Mouse (Mus musculus): Measurements from ENCODE around the gene Ttc30a1. TPM values are rescaled to one million over a fixed set of nuclear protein-coding genes. Genes with fewer than 3 reads are reported as not detected.
A peak's percentile ranks its signal among the peaks of the same experiment; 100 is the strongest.
"Not testable (repeated sequence)": the region's sequence is repeated elsewhere in the genome, so short reads cannot be mapped to it uniquely, and the experiment has no call there.

Ttc30a1 gene
- total RNA-seq, 4 experiments from 2014 or later, result 0.75 to 1.3 (median 1.2) TPM

DNA sequence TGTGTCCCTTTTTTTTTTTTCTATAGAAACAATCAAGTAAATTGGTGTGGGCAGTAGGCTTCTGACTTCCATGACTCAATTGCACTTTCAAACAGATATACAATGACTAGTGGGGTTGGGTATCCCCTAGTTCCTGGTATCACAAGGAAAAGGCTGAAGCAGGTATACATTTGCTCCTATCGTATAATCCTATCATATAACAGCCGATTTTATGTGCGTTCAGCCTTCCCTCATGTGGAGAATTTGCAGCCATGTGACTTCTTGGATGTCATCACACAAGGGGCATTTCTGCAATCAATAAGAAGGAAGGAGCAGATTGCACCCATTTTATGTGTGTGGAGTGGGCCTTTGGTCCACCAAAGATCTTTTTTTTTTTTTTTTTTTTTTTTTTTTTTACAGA, 1.3 kb upstream of the Ttc30a1 start:
- no peak for DNase-seq (ENCODE audit: low spot score in 2 of 2)

DNA sequence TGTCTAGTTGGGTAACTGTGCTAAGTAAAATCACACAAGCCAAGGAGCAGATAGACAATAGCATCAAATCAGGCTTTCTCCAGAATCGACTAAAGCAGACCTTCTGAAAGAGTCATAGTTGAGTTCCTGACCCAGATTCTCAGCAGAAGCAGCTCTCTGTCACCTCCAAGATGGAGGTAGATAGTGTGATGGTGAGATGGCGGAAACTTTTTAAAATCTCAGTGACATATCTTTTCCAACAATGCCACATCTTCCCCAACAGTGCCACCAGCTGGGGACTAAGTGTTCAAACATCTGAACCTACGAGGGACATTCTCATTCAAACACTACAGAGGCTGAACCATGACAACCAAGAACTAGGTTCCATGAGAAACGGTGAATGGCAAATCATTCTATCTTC, 859 bp upstream of the Ttc30a1 start:
- no peak for DNase-seq (ENCODE audit: low spot score in 2 of 2)

DNA sequence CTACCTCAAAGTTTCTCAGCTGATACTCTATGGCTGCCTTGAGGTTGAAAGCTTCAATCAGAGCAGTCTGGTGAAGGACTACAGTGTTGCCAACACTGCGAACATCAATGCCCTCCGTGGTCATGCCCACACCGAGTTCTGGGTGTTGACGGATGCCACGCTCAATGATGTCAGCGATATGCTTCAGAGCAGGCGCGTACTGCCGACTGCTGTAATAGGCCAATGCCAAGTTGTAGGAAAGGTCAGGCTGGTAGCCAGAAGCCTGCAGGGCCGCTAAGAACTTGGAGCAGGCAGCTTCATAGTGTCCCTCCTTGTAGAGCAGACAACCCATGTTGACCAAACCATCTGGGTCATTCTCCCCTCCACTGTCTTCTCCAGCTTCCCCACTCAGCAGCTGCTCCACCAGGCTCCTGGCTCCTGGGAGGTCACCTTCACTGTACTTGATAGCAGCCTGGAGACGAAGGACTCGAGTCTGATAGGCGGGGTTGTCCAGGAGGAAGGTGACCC, 781 bp downstream of the Ttc30a1 start:
- not testable (repeated sequence) for DNase-seq (ENCODE audit: low spot score in 2 of 2)

DNA sequence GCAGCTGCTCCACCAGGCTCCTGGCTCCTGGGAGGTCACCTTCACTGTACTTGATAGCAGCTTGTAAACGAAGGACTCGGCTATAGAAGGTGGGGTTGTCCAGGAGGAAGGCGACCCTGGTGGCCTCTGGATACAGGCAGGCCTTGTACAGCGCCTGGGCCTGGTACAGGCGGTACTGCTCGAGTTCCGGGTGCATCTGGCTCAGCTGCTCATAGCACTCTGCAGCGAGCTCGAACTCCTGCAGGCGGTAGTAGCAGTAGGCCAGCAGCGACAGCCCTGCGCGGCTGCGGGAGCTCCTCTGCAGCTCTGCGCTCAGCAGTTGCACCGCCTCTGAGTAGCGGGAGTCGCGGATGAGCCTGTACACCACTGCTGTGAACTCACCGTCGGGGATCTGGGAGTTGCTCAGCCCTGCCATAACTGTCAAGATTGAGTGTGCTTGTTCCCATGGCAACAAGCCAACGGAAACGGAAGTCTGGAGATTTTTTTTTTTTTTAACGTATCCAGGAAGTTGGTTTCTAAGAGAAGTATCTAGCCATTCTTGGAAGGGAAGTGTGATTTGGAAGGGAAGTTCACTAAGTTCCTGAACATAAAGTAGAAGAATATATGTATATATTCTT, 3.9 kb downstream of the Ttc30a1 start, which contains the start of gene Ttc30a2:
TSS of gene Ttc30a2 (minus strand) at position 419 of the 617 bp plus-strand sequence.
- DNase-seq (ENCODE audit: low spot score in 2 of 2), result not testable (repeated sequence)

DNA sequence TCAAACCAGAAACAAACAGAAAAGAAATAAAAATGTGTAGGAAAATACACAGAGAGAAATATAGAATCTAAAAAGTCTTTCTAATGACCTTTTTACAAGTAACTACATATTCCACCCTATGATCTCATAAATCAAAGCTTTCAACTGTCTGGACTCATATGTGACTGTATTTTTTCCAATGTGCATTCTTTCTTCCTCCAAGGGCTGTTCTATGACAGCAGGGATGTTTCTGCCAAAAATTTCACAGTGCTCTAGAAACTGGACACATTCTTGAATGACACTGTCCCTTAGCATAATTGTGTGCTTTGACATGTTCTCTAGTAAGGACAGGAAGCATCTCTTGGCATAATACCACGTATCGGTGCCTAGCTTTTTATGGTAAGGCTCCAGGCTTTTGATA, 5.7 kb downstream of the Ttc30a1 start:
- not testable (repeated sequence) for DNase-seq (ENCODE audit: low spot score in 2 of 2)

DNA sequence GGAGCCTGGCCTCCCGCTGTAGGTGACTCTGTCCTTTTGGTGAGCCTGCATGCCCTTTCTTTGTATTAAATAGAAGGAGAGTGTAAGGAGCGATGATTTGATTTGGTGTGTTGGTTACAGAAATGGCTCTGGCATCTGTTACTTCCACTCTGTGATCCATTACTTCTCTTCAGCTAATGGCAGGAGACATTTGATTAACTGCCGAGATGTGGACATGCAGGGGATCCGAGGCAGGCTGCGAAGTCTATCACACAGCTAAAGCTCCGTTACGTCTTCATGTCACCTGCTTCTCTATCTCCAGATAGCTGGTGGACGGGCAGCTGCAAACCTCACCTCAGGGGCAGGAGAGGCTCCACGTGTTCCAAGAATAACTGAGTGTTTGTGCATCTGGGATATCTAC, 7.6 kb downstream of the Ttc30a1 start:
- DNase-seq (ENCODE audit: low spot score in 2 of 2), result no peak

DNA sequence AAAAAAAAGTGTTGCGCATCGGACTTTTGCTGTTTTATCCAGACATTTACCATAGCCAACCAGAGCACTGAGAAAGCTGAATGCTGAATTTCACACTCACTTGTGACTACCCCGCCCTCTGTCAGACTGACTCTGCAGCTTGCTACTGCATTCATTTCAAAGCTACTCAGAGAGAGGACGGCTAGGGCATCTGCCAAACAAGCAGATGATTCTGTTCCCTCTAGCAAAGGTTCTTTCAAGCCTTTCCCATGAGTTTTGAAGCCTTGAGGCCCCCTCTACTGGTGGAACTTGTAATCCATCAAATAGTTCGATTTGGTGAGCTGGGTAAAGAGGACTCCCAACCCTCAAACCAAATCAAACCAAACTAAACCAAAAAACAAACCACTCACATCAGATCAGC, 16.8 kb downstream of the Ttc30a1 start:
- DNase-seq (ENCODE audit: low spot score in 2 of 2), result no peak

DNA sequence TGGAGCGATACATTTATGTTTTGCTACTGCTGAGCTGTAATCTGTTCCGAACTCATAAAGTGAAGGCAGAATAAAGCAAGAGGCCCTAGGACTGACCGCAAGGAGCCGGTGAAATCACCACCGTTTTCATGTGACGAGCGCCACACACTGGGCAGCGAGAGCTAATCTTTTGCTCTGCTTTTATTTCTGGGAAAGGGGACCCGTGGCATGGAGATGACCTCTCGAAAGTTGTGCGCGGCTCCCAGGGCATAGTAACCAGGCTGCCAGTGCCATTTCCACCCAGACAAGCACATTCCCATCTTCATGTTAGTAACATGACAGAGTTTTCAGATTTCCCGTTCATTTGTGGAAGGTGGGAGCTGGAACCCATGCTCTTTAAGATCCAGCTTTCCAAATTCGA, 17.3 kb downstream of the Ttc30a1 start:
- DNase-seq (ENCODE audit: low spot score in 2 of 2), result peak in 1 of 2 experiments; percentile 15

DNA sequence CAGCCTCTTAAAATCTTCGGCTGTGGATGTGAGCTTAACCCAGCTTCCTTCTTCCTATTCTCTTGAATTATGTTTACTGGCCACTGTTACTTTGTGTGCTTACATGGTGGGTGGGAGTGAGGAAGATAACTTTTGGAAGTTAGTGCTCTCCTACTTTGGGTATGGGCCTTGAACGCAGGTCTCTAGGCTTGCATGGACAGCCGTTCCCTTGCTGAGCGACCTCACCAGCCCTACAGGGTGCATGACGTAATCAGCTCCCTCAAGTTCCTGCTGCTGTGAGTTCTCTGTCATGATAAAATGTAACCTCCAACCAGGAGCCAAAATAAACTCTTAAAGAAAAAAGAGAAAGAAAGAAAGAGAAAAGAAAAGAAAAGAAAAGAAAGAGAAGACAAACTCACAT, 17.7 kb downstream of the Ttc30a1 start:
- no peak for DNase-seq (ENCODE audit: low spot score in 2 of 2)

DNA sequence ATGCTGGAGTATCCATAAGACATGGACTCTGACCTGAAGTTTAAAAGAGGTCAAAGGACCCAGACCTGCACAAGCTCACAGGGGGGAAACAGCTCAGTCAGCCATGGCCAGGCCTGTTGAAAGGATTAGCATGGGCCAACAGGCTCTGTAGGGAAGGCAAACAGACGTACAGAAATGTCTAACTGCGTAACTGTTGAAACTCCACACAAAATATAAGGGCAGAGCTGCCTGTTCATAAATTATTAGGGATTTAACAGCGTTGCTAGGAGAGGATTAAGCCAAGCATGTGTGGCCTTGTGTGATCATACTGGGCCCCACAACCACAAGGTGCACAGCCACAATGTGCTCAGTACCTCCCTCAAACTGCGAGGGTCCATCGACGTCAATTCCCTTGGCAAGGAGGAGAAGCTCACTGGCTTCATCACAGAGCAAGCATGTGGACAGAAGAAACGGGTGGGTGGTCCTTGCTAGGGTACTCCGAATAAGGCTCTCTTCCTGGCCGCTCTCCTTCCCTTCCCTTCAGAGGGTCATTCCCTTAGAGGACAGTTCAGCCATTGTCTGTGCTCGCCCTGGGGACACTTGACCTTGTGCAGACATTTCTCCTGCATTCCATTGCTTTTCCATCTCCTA, 18.4 kb downstream of the Ttc30a1 start:
- DNase-seq (ENCODE audit: low spot score in 2 of 2), result no peak

DNA sequence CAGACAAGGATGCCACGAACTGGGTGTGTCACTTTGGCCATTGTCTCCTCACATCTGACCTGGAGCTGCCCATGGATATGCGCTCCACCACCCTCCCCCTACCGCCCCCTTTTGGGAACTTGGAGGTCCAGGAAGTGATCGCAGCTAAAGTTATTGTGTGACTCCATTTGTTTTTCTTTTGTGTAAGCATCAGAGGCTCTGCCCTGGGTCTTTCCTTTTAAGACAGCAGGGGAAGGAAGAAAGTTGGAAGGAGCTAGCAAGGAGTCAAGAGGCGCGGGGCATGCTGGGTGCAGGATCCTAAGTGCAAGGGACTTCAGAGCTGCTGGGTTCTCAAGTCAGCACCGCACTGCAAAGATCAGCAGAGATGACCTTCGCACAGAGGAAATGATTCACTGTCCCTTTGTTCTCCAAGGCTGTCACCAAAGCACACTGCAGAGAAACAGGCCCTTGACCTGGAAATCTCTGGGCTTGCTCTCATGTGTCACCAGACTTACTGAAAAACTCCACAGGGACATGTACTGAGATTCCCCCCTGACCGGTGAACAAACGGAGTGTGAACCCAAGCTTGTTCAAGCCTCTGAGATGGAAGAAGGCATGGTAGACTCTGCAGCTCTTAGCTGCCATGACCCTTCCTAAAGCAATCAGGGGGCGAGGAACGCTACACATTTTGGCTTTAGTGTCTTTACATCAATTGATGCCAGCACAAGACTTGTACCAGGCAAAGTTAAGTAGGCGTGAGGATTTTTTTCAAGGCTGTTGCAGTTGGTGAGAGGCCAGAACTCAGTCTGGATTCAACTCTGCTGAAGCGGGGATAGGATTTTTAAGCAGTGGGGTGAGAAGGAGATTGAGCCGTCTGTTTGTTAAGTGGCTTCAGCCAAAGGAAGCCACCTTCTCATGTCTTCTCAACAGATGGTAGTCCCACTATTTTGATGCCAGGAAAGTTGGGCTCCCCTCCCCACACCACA, 21.1 kb downstream of the Ttc30a1 start:
- no peak for DNase-seq (ENCODE audit: low spot score in 2 of 2)

DNA sequence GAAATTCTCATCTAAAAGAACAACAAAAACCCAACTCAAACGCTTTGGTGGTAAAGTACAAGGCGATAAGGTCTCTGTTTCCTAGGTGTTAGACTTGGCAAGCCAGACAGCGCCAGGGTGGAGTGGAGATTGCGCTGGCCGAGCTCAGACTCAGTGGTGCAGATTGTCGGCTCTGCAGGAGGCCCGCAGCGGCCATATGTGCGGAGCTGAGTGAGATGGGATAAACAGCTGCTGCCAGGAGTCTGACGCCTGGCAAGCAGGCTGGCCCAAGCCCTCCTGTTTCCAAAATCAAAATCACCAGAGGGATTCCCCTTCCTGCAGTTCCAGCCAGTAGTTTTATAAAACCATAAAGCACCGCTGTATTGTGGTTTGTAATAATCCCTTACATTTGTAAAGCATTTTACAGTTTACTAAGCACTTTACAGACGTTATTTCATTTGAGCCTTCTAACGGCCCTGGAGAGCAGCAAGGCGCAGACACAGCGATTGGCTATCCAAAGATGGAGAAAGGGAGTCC, 21.9 kb downstream of the Ttc30a1 start:
- DNase-seq (ENCODE audit: low spot score in 2 of 2), result no peak

DNA sequence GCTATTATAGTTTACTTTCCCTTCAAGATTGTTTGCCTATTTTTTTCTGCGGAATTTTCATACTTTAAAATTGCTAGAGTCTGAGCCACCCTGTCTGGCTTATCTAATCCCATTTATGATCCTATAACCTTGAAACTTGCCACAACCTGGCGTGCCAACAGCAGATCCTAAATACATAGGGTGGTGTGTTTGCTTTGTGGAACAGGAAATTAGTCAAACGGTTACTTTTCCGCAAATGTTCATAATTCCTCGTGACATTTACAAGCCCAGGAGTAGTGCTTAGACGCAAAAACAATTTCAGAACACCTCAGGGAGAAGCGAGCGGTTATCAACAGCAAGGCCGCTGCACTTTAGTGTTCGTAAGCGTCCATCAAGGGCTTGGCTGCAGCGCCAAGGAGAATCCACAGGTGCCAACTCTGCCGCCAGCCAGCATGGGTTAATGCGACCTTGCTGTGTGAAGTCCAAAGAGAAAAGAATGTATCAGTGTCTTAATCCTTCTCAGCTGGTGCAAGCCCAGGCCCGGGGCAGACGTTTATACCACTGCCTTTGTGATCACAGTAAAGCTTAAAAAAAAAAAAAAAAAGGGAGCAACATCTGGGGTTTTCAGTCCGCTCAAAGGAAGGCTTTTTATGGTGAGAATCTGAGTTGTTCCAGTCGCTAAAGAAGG, 22.5 kb downstream of the Ttc30a1 start:
- DNase-seq (ENCODE audit: low spot score in 2 of 2), result no peak

DNA sequence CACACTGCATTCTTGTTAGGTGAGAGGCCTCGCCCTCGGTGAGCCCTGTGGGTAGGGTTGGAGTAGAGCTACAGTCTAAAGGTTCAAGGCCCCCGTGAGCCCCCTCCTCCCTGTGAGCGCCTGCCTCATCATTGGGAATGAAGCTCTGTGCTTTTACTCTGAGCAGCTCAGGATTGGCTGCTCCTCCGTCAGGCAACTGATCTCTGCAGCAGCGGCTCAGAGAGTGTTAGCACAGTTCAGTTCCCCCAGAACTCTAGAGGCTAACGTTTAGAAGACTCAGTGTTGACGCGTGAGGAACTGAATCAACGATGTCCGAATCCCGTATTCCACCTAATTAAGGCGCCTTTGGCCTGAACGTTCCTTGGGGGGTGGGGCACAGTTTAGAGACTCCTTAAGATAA, 26.1 kb downstream of the Ttc30a1 start:
- DNase-seq (ENCODE audit: low spot score in 2 of 2), result no peak

DNA sequence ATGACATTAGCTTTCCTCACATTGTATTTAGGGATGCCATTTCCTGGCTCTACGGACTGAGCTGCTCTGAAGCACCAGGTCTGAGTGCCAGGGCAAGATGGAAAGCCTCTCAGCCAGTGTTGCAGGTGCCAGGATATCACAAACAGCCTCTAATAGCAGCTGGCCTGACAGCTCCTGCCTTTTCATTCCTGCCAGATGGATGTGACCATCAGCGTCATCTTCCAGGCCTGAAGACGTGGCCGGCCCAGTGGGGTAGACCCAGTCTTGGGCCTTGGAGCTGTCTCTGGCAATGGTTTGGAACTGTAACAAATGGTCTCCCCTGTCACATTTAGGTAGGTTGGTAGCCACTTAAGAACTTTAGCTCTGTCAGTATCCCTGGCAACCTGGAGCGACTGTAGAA, 28.4 kb downstream of the Ttc30a1 start:
- no peak for DNase-seq (ENCODE audit: low spot score in 2 of 2)

DNA sequence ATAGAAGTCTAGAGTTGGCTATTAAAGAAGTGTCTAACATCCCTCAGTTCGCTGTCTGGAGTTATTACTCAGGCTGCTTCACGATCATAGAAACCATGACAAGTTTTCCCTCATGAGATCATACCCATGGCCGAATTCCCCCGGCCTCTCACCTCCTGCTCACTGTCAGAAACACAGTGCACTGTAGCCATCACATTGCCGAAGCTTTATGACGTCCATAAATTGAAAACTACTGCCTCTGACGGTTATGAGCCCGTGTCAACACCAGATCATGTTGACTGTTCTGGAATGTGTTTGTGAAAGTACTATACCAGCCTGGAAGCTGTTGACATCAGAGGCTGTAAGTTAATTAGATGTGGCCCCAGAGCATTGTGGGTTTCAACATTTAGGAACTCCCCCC, 31.1 kb downstream of the Ttc30a1 start:
- DNase-seq (ENCODE audit: low spot score in 2 of 2), result no peak

DNA sequence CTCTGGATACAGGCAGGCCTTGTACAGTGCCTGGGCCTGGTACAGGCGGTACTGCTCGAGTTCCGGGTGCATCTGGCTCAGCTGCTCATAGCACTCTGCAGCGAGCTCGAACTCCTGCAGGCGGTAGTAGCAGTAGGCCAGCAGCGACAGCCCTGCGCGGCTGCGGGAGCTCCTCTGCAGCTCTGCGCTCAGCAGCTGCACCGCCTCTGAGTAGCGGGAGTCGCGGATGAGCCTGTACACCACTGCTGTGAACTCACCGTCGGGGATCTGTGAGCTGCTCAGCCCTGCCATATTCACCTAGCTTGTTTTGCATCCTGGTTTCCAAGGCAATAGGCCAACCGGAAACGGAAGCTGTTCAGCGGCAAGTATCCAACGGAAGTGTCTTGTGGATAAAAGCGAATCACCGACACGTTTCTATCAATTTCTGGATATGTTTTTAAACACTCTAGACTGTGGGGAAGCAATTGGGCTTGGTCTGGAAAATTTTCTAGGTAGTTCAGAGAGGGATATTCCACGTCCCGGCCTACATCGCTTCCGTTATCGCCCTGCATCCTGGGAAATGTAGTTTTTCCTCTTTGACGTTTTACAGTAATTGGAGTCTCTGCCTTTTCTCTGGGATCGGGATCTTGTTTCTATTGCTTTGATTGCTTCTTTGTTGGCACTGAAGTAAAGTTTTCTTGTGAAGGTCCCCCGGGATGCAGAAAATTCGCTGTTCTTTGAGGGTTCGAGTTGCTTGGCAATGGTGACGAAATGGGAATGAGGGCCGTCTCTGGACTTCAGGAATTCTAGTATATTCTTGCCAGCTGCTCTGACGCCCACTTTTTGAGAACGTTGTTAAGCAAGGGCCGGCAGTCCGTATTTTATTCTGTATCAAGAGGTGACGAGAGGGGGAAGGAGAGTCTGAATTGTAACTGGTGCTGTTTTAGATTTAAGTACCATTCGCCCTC, 43.4 kb downstream of the Ttc30a1 start, which contains the start of gene Ttc30b:
TSS of gene Ttc30b (minus strand) at position 469 of the 947 bp plus-strand sequence.
- DNase-seq (ENCODE audit: low spot score in 2 of 2), result peak; percentile 59 to 61

DNA sequence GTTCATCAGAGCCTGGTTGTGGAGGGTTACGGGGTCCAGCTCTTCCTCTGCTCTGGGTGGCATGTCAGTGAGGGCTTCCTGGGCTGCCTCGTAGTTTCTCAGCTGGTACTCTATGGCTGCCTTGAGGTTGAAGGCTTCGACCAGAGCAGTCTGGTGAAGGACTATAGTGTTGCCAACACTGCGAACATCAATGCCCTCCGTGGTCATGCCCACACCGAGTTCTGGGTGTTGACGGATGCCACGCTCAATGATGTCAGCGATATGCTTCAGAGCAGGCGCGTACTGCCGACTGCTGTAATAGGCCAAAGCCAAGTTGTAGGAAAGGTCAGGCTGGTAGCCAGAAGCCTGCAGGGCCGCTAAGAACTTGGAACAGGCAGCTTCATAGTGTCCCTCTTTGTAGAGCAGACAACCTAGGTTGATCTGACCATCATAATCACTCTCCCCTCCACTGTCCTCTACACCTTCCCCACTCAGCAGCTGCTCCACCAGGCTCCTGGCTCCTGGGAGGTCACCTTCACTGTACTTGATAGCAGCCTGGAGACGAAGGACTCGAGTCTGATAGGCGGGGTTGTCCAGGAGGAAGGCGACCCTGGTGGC, 44.1 kb downstream of the Ttc30a1 start:
- not testable (repeated sequence) for DNase-seq (ENCODE audit: low spot score in 2 of 2)

DNA sequence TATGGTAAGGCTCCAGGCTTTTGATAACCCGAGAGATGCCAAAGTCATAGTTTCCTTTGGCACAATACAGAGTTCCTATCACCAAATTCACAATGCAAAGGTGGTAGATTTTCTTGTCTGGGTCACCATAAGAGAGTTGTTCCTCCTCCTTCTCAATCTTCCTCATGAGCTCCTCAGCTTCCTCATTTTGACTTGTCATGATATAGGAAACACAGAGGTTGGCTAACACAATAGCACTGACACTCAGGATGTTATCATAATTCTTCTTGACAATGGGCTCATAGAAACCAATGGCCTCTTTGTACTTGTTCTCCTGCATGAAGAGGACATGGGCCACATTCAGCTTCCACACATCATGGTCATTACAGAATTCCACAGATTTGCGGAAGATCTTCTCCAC, 45.1 kb downstream of the Ttc30a1 start:
- not testable (repeated sequence) for DNase-seq (ENCODE audit: low spot score in 2 of 2)
